Comparison of ENCODE assay signal across 9 mouse cellular contexts in genomic region chr9:108338551-108338885, GRCm38 (mm10). TPM values are rescaled to one million over a fixed set of nuclear protein-coding genes. Genes with fewer than 3 reads are reported as not detected.
DNase-seq lines count a peak whose midpoint lies in the region; ATAC-seq lines count a peak whose summit lies in the region.
"Had no signal": no experiment of that assay in that cellular context is flagged by ENCODE, and none has a peak within 500 bp of the region (broad histone marks: within the 10 kb centered on the region; RNA-seq: fewer than 3 reads in every experiment).

No protein-coding gene starts in this region.

- H3K27ac ChIP-seq in limb, embryonic 13.5 days: peak overlapping the region; percentile 94
- peak overlapping the region; percentile 85 for H3K27ac ChIP-seq in neural tube, embryonic 11.5 days (ENCODE audit: low read depth, low read length)

- ATAC-seq in erythroid progenitor cell, adult 5-6 weeks (replicated peaks; ENCODE audit: low FRiP score, poor library complexity, severe bottlenecking): 0 out of 2 replicates have a peak, but pooled peaks have one; percentile 0
- ATAC-seq in limb, embryonic 13.5 days (ENCODE audit: low FRiP score, low read depth): 0 out of 2 replicates have a peak, but pooled peaks have one; percentile 0
- peak; percentile 1; the same call in 1 of the 2 replicates for ATAC-seq in neural tube, embryonic 11.5 days (ENCODE audit: insufficient read depth, low FRiP score, low TSS enrichment)

- peak overlapping the region; percentile 80 for H3K4me3 ChIP-seq in limb, embryonic 13.5 days
- H3K4me3 ChIP-seq in neural tube, embryonic 11.5 days (ENCODE audit: low read depth, low read length): peak overlapping the region; percentile 63

- H3K27me3 ChIP-seq in limb, embryonic 13.5 days: no peaks in the 10 kb centered on the region
- H3K27me3 ChIP-seq in neural tube, embryonic 11.5 days (ENCODE audit: control insufficient read depth, insufficient read depth, low read length): no peaks in the 10 kb centered on the region

- peak overlapping the region; percentile 86 for H3K4me2 ChIP-seq in limb, embryonic 13.5 days (replicated peaks)
- H3K4me2 ChIP-seq in neural tube, embryonic 11.5 days (ENCODE audit: low read depth): peak overlapping the region; percentile 70

- peaks cover 27% of the 10 kb centered on the region for H3K4me1 ChIP-seq in limb, embryonic 13.5 days
- H3K4me1 ChIP-seq in neural tube, embryonic 11.5 days (ENCODE audit: control insufficient read depth, insufficient read depth, low read length): peaks cover 9% of the 10 kb centered on the region

- WGBS in limb, embryonic 13.5 days: 24% methylated on average over 6 of the region's 6 CpGs
- WGBS in neural tube, embryonic 11.5 days: 39% methylated on average over 6 of the region's 6 CpGs

- H3K9ac ChIP-seq in limb, embryonic 13.5 days: peak overlapping the region; percentile 93; the same call in 1 of the 2 replicates
- peak overlapping the region; percentile 74 for H3K9ac ChIP-seq in neural tube, embryonic 11.5 days (ENCODE audit: low read length)

- no peaks in the 10 kb centered on the region for H3K9me3 ChIP-seq in limb, embryonic 13.5 days
- no peaks in the 10 kb centered on the region for H3K9me3 ChIP-seq in neural tube, embryonic 11.5 days (ENCODE audit: control insufficient read depth, low read length)

- H3K36me3 ChIP-seq in limb, embryonic 13.5 days: peaks cover 32% of the 10 kb centered on the region
- peaks cover 8% of the 10 kb centered on the region for H3K36me3 ChIP-seq in neural tube, embryonic 11.5 days (ENCODE audit: control insufficient read depth, insufficient read depth, low read length)

- peak; percentile 15 for DNase-seq in ovary, postnatal 36 days (ENCODE audit: low spot score)
- no peak for DNase-seq in ovary, postnatal 14 days (ENCODE audit: low spot score)
- peak; percentile 31 for DNase-seq in neural tube, embryonic 11.5 days (ENCODE audit: low spot score)
- no peak for DNase-seq in right cerebral cortex, postnatal 36 days (ENCODE audit: low spot score in 2 of 2)
- no peak for DNase-seq in adipocyte (ENCODE audit: low spot score)
- no peak for DNase-seq in ovary, adult 18-20 months (ENCODE audit: low spot score)

RNA-seq across cellular contexts. Expression of gene Gpx1, which starts 0.2 kb away (rescaled TPM):
- 4,218 and 4,387 TPM in 2 replicates for total RNA-seq in erythroid progenitor cell, adult 5-6 weeks (2015; ENCODE audit: low replicate concordance)
- 2,703 and 2,741 TPM in 2 replicates for total RNA-seq in erythroid progenitor cell, adult 5-6 weeks (2017; ENCODE audit: low replicate concordance)
- polyA plus RNA-seq in limb, embryonic 13.5 days (2015; fragmentation: Nextera tagmentation; extraction: Ambion mirVana): 633 and 719 TPM in 2 replicates
- polyA plus RNA-seq in neural tube, embryonic 11.5 days (2014; fragmentation: Nextera tagmentation; extraction: Ambion mirVana): 700 and 705 TPM in 2 replicates

RNA-seq across cellular contexts. Expression of gene Usp4, which starts 9.1 kb away (rescaled TPM):
- 162 and 251 TPM in 2 replicates for total RNA-seq in erythroid progenitor cell, adult 5-6 weeks (2015; ENCODE audit: low replicate concordance)
- 123 and 148 TPM in 2 replicates for total RNA-seq in erythroid progenitor cell, adult 5-6 weeks (2017; ENCODE audit: low replicate concordance)
- 115 and 116 TPM in 2 replicates for polyA plus RNA-seq in limb, embryonic 13.5 days (2015; fragmentation: Nextera tagmentation; extraction: Ambion mirVana)
- 141 and 145 TPM in 2 replicates for polyA plus RNA-seq in neural tube, embryonic 11.5 days (2014; fragmentation: Nextera tagmentation; extraction: Ambion mirVana)

RNA-seq across cellular contexts. Expression of gene Tcta, which starts 32.6 kb away (rescaled TPM):
- 5.9 and 11.5 TPM in 2 replicates for total RNA-seq in erythroid progenitor cell, adult 5-6 weeks (2015; ENCODE audit: low replicate concordance)
- total RNA-seq in erythroid progenitor cell, adult 5-6 weeks (2017; ENCODE audit: low replicate concordance): 2.3 and 2.4 TPM in 2 replicates
- 30.3 and 35.8 TPM in 2 replicates for polyA plus RNA-seq in limb, embryonic 13.5 days (2015; fragmentation: Nextera tagmentation; extraction: Ambion mirVana)
- 30.8 and 31.4 TPM in 2 replicates for polyA plus RNA-seq in neural tube, embryonic 11.5 days (2014; fragmentation: Nextera tagmentation; extraction: Ambion mirVana)

RNA-seq across cellular contexts. Expression of gene Rhoa, which starts 32.6 kb away (rescaled TPM):
- total RNA-seq in erythroid progenitor cell, adult 5-6 weeks (2015; ENCODE audit: low replicate concordance): 157 and 175 TPM in 2 replicates
- total RNA-seq in erythroid progenitor cell, adult 5-6 weeks (2017; ENCODE audit: low replicate concordance): 253 and 313 TPM in 2 replicates
- polyA plus RNA-seq in limb, embryonic 13.5 days (2015; fragmentation: Nextera tagmentation; extraction: Ambion mirVana): 426 and 428 TPM in 2 replicates
- polyA plus RNA-seq in neural tube, embryonic 11.5 days (2014; fragmentation: Nextera tagmentation; extraction: Ambion mirVana): 236 and 274 TPM in 2 replicates

RNA-seq across cellular contexts. Expression of gene Amt, which starts 41.9 kb away (rescaled TPM):
- not detected in 2 replicates for total RNA-seq in erythroid progenitor cell, adult 5-6 weeks (2015; ENCODE audit: low replicate concordance)
- total RNA-seq in erythroid progenitor cell, adult 5-6 weeks (2017; ENCODE audit: low replicate concordance): not detected in 2 replicates
- 13.5 and 13.7 TPM in 2 replicates for polyA plus RNA-seq in limb, embryonic 13.5 days (2015; fragmentation: Nextera tagmentation; extraction: Ambion mirVana)
- polyA plus RNA-seq in neural tube, embryonic 11.5 days (2014; fragmentation: Nextera tagmentation; extraction: Ambion mirVana): 18.8 and 18.9 TPM in 2 replicates
- total RNA-seq: common myeloid progenitor, adult 5-6 weeks had no signal

Comparison
In these comparisons a context has a peak if more than half of its experiments do, and no peak if none do; other contexts are left out.
1. DNase-seq: peak in ovary, postnatal 36 days (single experiment) and neural tube, embryonic 11.5 days (single experiment); none in ovary, postnatal 14 days (single experiment), right cerebral cortex, postnatal 36 days (0 of 2), adipocyte (single experiment) and ovary, adult 18-20 months (single experiment).
2. Peak in every context shown above with its lines, with median percentiles within 50 percentile points of each other: ATAC-seq.